Mouse (Mus musculus) retina, embryonic 14.5 days (tissue): ENCODE measurements around the gene Vps39.

Experiments
- DNase-seq: peaks from one replicate; pipeline ENCODE4 v3.0.0-alpha.2; 2015; ENCODE audit warnings: low spot score

Gene Vps39

GRCm38 (mm10) chr2:120296160-120296559, 56.8 kb downstream of the Vps39 start:
- no peak for DNase-seq

DNA sequence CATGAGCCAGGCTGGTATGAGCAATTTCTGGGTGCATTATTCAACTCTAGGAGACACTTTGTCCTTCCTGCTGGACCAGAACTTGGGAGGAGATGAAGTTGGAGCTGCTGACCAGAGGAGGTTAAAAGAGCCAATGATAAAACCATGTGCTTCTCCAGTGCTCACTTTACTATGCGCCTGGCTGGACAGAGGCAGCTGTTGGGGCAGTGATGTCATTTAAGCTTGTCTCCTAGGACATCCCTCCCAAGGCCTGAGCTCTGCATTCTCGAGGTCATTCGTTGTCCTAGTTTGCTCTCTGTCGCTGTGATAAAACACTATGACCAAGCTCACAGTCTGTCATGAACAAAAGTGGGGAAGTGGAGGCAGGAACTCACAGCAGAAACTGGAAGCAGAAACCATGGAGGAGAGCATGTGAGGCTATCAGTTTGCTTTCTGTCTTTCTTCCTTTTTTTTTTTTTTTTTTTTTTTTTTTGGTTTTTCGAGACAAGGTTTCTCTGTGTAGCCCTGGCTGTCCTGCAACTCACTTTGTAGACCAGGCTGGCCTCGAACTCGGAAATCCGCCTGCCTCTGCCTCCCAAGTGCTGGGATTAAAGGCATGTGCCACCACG, 61.4 kb downstream of the Vps39 start:
- DNase-seq: no peak

GRCm38 (mm10) chr2:120288995-120289394, 63.9 kb downstream of the Vps39 start, which contains the start of gene Pla2g4d:
Gene Pla2g4d, minus strand, starts transcription at chr2:120289197.
- no peak for DNase-seq

- DNase-seq: no peak
These were observed 64.5 kb downstream of the Vps39 start for GRCm38 (mm10) chr2:120288401-120288800.

- DNase-seq: no peak
These were observed 67.3 kb downstream of the Vps39 start for GRCm38 (mm10) chr2:120285639-120286038.

- DNase-seq: no peak
These were observed 68.2 kb downstream of the Vps39 start for GRCm38 (mm10) chr2:120284705-120285104.

- no peak for DNase-seq
These were observed 68.8 kb downstream of the Vps39 start for GRCm38 (mm10) chr2:120284094-120284493.

DNA sequence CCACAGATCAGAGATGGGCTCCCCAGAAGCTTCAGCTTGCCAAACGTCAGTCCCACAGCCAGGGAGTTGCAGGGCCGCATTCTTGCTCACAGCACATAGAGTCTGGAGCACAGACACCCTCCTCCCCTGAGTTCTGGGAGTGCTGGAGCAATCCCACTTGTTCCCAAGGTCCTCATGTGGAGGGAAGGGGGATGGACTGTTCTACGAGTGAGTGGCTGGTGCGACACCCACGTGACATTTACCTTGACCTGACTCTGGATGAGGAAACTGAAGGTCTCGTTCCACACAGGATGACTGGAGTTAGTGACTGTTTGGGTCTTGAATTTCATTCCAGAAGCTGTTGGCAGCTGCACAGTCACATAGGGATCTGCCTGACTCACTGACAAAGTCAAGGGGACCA, 69.4 kb downstream of the Vps39 start:
- no peak for DNase-seq

- no peak for DNase-seq
These were observed 71.7 kb downstream of the Vps39 start for GRCm38 (mm10) chr2:120281221-120281620.

- DNase-seq: peak; percentile 83
These were observed 73.0 kb downstream of the Vps39 start for GRCm38 (mm10) chr2:120279961-120280360.

GRCm38 (mm10) chr2:120276951-120277350, 76.0 kb downstream of the Vps39 start:
- no peak for DNase-seq

DNA sequence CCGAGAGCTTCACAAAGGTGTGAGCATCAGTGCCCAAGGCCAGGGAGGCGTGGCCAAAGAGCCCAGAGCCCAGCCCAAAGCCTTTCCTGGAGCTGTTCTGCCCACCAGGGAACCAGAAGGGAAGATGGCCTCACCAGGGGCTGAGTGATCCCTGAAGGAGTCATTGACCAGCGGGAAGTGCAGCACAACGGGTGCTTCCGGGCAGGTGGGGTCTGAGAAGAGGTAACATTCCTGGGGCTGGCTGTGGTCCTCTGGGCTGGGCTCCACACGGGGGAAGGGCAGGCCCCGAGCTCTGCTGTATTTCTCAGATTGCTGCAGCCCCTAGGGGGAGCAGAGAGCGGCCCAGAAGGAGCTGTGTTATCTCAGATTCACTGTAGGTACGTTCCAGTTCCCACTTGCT, 84.3 kb downstream of the Vps39 start:
- DNase-seq: peak; percentile 60
